Mouse (Mus musculus) left cerebral cortex, postnatal 4 days (tissue): ENCODE measurements at regions not wholly inside any gene's neighbourhood (a gene's known extent, or its start where the extent isn't known, plus 50 kb on each side); places are given as distances from the start of the nearest gene placed in this dataset.
"Not testable (repeated sequence)": the region's sequence is repeated elsewhere in the genome, so short reads cannot be mapped to it uniquely, and the experiment has no call there.

Source experiments
- DNase-seq: peaks from one replicate; pipeline ENCODE4 v3.0.0-alpha.2; 2022
- intact Hi-C: fragments of 180-260 bp; cut with DNase I; formaldehyde crosslinking; loops from one replicate; pipeline ENCODE4 v1.15.1; 2025

DNA sequence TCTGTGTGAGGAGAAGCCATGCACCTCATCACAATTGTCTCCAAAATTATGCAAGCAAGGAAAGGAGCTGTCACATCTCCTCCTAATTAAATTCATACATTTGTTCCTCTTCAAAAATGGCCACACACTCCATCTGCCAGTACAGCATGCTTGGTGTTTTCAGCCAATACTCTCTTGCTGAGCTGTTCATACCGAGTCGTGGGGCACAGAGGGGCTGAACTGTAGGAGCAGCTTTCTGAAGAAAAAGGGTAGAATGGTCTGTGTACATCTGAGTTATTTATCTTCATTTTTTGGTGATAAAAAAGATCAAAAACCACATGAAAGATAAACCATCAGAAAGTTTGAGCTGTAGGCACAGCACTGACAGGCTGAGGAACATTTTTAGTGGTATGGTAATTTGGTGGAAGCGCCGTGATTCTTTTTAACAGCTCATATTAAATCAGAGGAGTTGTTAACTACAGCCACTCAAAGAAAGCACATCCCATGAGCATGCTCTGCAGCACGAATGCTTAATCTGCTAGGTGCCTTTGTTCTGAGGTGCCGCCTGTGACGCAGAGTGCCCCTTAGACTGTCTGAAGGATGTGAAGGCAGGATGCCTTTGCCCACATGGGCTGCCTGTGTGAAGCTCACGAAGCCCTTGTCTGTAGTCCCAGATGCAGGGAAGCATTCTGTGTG, 573.8 kb downstream of the Dcdc2c start:
- DNase-seq: no peak
- intact Hi-C loops: no loop called here

GRCm38 (mm10) chr12:27977548-27978256, 574.5 kb downstream of the Dcdc2c start:
- intact Hi-C loops: no loop called here
- no peak for DNase-seq

- DNase-seq: no peak
- intact Hi-C loops: no loop called here
These were observed 589.3 kb downstream of the Dcdc2c start for GRCm38 (mm10) chr12:27962908-27963307.

GRCm38 (mm10) chr12:27960064-27960463, 592.1 kb downstream of the Dcdc2c start:
- intact Hi-C loops: no loop called here
- DNase-seq: no peak

DNA sequence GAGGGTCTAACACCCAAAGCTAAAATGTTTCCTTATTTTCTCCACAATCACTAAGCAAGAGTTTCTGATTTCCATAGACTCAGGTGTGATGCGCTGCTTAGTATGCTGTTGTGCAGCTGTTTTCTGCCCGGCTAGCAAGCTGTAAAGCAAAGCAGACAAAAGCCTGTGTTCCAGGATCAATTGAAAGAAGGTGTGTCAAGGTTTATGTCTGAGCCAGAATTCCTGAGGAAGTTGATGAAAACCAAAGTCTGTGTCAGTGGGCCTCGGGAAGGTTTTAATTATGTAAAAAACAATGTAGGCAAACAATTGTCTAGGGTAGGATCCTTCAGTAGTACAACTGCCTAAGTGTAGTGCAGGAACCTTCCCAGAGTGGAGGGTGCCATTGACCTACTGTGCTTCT, 604.6 kb downstream of the Dcdc2c start:
- no peak for DNase-seq
- intact Hi-C loops: no loop called here

GRCm38 (mm10) chr12:27946866-27947459, 604.6 kb upstream of the Sox11 start:
- DNase-seq: no peak
- intact Hi-C loops: no loop called here

GRCm38 (mm10) chr12:27945411-27945810, 603.0 kb upstream of the Sox11 start:
- intact Hi-C loops: no loop called here
- no peak for DNase-seq

GRCm38 (mm10) chr12:27941053-27941452, 598.7 kb upstream of the Sox11 start:
- intact Hi-C loops: no loop called here
- DNase-seq: no peak

- intact Hi-C loops: no loop called here
These were observed 590.2 kb upstream of the Sox11 start for GRCm38 (mm10) chr12:27932382-27933140.

DNA sequence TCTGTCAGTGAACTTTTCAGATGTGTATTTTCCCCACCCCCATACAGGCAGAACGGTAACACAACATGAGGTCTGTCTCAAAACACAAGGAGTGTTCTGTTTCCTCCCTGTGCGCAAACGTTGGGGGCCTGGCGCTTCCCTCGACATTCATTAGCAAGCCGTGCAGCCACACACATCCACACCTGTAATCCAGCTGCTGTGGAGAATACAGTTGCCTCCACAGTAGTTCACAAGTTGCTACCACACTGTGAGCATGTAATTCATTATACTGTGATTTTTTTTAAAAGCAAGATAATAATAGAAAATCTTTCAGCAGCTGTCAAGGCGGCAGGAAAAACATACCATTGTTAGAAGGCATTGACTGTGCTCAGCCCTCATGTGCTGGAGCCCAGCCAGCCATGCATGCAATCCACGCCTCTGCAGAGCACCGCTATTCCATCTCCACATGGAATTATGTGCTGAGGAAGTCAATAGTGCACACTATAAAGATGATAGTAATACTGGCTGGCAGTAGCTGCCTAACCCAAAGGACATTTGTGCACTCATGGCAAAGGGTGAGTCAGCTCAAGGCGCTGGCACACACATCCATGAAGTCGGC, 586.1 kb upstream of the Sox11 start:
- peak; percentile 13 for DNase-seq
- intact Hi-C loops: no loop called here

More at GRCm38 (mm10) chr12:27932382-27933140, 590.2 kb upstream of the Sox11 start:
- peak; percentile 40 for DNase-seq

GRCm38 (mm10) chr12:27926730-27927129, 584.4 kb upstream of the Sox11 start:
- DNase-seq: no peak
- intact Hi-C loops: no loop called here

GRCm38 (mm10) chr12:27920607-27921006, 578.2 kb upstream of the Sox11 start:
- intact Hi-C loops: no loop called here
- no peak for DNase-seq

DNA sequence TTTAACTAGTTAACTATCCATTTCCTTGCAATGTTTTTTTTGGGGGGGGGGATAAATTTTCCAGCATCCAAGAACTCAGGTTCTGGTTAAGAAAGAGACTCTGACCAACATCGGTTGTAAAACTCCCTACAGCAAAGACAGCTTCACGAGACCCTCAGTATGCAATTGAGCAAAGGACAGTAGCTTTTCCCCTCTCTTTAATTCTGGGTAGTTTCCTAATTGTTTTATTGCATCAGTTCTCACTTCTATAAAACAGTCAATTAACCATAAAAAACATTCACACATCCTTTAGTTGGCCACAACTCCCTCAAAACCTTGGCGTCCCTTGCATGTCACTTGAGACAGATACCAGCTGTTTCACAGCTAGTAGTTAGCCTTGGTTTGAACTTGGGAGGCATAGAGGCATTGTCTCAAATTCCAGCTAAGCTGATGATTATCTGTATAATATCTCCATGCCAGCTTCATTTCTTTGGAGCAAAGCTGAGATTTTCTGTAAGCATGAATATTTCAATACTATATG, 574.1 kb upstream of the Sox11 start:
- no peak for DNase-seq
- intact Hi-C loops: no loop called here

- DNase-seq: no peak
- intact Hi-C loops: no loop called here
These were observed 567.2 kb upstream of the Sox11 start for GRCm38 (mm10) chr12:27909417-27910100.

DNA sequence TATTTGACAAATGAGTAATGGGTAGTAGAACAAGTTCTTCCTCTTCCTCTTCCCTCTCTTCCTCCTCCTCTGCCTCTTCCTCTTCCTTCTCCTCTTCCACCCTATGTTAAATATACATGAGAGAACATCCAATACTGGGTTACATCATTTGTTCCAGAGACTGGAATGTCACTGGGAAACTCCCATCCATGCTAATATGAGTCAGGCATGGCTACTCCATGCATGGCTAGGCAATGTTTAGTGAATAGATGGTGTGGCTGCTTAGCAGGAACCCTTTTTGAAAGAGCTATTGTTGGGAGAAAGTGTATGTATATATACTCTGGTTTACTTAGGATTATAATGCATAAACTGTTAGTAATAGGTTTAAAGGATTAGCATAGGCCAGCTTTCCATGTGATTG, 554.3 kb upstream of the Sox11 start:
- intact Hi-C loops, DNase-seq: not testable (repeated sequence)

GRCm38 (mm10) chr12:27881720-27882119, 539.3 kb upstream of the Sox11 start:
- no peak for DNase-seq
- intact Hi-C loops: no loop called here

- intact Hi-C loops: no loop called here
- DNase-seq: no peak
These were observed 524.0 kb upstream of the Sox11 start for GRCm38 (mm10) chr12:27866421-27866820.

GRCm38 (mm10) chr12:27849537-27849936, 507.2 kb upstream of the Sox11 start:
- intact Hi-C loops: no loop called here
- peak; percentile 29 for DNase-seq

GRCm38 (mm10) chr12:27849099-27849498, 506.7 kb upstream of the Sox11 start:
- intact Hi-C loops: no loop called here
- no peak for DNase-seq

DNA sequence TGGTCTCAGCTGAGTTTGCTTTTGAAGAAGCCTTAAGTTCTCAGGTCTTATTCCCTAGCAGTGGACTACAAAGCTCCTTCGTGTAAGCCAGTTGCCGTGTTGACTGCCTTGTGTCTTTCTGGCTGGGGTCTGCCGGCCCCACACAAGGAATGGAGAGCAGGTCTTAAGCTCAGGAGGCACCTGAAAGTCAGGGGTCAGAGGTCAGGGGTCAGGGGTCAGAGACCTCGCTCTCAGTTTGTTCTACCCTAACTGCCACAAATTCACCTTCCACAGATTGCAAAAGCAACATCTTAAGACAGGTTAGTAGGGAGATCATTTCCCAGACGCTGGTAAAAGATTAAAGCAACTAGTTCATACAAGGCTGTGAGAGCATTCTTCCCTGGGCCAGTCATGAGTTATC, 505.8 kb upstream of the Sox11 start:
- DNase-seq: no peak
- intact Hi-C loops: no loop called here
